Mouse (Mus musculus) heart, embryonic 16.5 days (tissue): ENCODE measurements around the gene Ifngr2. TPM values are rescaled to one million over a fixed set of nuclear protein-coding genes. Genes with fewer than 3 reads are reported as not detected.

Experiments
- ATAC-seq: fragments of 200-750 bp; cut with Nextera tagmentation; replicated peaks from 2 replicates; pipeline ENCODE4 v1.8.0; 2017; ENCODE audit warnings: moderate number of reproducible peaks; ENCODE audit not compliant: insufficient read depth, low FRiP score; ENCODE audit errors: extremely low read depth
- H3K27ac ChIP-seq: fragments of 300-500 bp; sonication (generic); 2 replicates; pipeline ENCODE4 v1.5.1; 2014; ENCODE audit warnings: mild to moderate bottlenecking, low read length, control low read depth, moderate library complexity
- H3K27me3 ChIP-seq: fragments of 300-500 bp; sonication (generic); 2 replicates; pipeline ENCODE4 v1.6.1; 2014; ENCODE audit warnings: low read length, mixed read lengths; ENCODE audit not compliant: control insufficient read depth, insufficient read depth
- H3K36me3 ChIP-seq: fragments of 300-500 bp; sonication (generic); 2 replicates; pipeline ENCODE4 v1.6.1; 2014; ENCODE audit not compliant: control insufficient read depth, insufficient read depth
- H3K4me1 ChIP-seq: fragments of 300-500 bp; sonication (generic); 2 replicates; pipeline ENCODE4 v1.6.1; 2014; ENCODE audit warnings: low read length, mixed read lengths; ENCODE audit not compliant: control insufficient read depth, insufficient read depth
- H3K4me2 ChIP-seq: fragments of 300-500 bp; sonication (generic); 2 replicates; pipeline ENCODE4 v1.6.1; 2014; ENCODE audit warnings: low read depth, mild to moderate bottlenecking, control low read depth, low read length
- H3K4me3 ChIP-seq: fragments of 300-500 bp; sonication (generic); 2 replicates; pipeline ENCODE4 v1.5.1; 2014; ENCODE audit warnings: mild to moderate bottlenecking, control low read depth, low read length
- H3K9ac ChIP-seq: fragments of 300-500 bp; sonication (generic); 2 replicates; pipeline ENCODE4 v1.6.1; 2014; ENCODE audit warnings: low read length, control low read depth
- H3K9me3 ChIP-seq: fragments of 300-500 bp; sonication (generic); replicated peaks from 2 replicates; pipeline ENCODE4 v1.6.1; 2016; ENCODE audit warnings: low read length; ENCODE audit not compliant: control insufficient read depth
- WGBS: fragments of 180-500 bp; shearing (Covaris S2); extraction: QIAGEN DNeasy Blood & Tissue Kit; methylation state at CpG from one replicate; pipeline ENCODE4 v1.1.7; 2014; 5-methylcytosine and 5-hydroxymethylcytosine counted together
- polyA plus RNA-seq: library from polyadenylated mRNA; unstranded; fragments of >200 nt; fragmentation: Nextera tagmentation; extraction: Ambion mirVana; gene quantifications from 2 replicates; pipeline ENCODE4 v1.2.1, GENCODE M21; 2015

Ifngr2 gene
- polyA plus RNA-seq, result 134 and 141 TPM in 2 replicates

DNA sequence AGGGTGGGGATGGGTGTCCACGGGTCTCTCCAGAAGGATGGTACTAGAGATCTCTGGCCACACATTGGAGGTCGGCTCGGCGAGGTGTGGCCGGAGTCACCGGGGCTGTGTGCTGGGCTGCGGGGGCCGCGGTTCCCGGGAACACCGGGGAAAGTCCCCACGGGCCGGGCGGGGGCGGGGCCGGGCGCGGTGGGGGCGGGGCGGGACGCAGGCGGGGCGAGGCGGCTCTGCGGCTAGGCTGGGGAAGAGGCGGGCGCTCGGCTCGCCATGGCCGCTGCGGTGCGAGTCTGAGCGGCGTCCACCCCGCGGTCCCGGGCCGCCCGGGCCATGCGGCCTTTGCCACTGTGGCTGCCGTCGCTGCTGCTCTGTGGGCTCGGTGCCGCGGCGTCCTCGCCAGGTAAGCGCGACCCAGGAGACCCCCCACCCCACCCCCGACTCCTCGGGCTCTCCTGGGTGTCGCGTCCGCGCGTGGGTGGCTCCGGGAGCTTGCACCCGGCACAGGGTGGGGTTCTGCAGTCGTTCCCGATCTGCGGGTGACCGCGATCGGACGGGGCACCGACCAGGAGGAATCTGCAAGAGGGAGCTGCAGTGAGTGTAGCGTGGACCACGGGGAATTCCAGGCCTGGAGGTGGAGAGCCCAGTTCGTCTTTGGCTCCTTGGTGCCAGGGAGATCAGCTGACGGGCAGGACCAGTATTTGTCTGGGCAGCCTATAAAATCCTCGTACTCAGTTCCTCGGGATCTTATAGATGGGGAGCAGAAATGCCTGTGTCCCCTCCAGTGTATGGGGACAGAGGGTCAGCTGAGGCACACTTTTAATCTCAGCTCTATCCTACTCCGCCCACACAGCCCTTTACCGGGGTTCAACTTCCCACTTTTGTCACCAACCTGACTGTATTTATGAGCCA is at the start of gene Ifngr2:
Gene Ifngr2 (plus strand): TSS at position 237 of the 906 bp plus-strand sequence.
- Histone ChIP-seq H3K36me3 (peaks cover 2% of the 10 kb centered on the region; the same call in 1 of the 2 replicates), H3K9ac (peak within 1 kb of the TSS; percentile 100), H3K9me3 (no peaks in the 10 kb centered on the region), H3K4me2 (peak within 1 kb of the TSS; percentile 81), H3K27me3 (no peaks in the 10 kb centered on the region), H3K4me1 (peaks cover 54% of the 10 kb centered on the region), H3K4me3 (peak within 1 kb of the TSS; percentile 99), H3K27ac (peak within 1 kb of the TSS; percentile 97)
- peak; percentile 84 for ATAC-seq
- WGBS, result under 1% methylated on average over 70 of the region's 74 CpGs

DNA sequence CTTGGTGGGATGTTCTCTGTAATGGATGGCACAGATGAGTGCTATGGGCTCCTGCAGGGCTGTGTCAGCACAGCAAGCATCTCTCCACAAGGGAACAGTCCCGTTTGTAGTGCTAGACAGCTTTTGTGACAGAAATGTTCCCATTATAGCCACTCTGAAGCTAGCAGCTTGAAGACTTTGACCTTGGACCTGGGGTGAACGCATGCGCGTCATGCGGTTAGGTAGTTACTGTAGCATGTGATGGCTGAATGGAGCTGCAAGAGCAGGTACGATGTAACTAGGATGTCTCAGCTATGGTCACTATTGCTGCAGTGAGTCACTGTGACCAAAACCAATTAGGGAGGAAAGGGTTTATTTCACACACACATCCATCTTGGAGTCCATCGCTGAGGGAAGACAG is 48.8 kb upstream of the Ifngr2 start:
- Histone ChIP-seq H3K36me3 (peaks cover 64% of the 10 kb centered on the region), H3K27me3 (no peaks in the 10 kb centered on the region), H3K9me3 (no peaks in the 10 kb centered on the region), H3K4me2 (no peak overlapping the region), H3K4me3 (no peak overlapping the region), H3K27ac (no peak overlapping the region), H3K4me1 (no peaks in the 10 kb centered on the region), H3K9ac (no peak overlapping the region)
- ATAC-seq, result no peak
- WGBS, result 91% methylated on average over 7 of the region's 7 CpGs

DNA sequence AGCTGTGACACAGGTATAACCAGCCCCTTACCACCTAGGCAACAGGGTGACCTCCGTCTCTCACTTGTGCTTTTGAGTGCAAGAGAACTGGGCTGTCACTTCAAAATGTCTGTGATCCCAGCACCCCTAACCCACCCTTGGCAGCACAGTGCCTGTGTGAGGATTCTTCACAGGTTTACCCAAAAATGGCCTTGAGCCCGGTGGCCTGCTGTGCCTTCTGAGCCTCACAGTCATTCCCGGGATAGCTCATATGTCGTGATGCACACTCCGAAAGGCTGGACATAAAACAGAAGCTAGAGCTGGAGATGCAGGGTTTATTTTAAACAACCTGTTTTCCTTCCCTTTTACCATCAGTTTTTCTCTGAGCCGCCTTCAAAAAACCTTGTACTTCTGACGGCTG is 42.2 kb upstream of the Ifngr2 start:
- no peaks in the 10 kb centered on the region for H3K27me3 ChIP-seq
- H3K36me3 ChIP-seq, result peaks cover 61% of the 10 kb centered on the region
- H3K27ac ChIP-seq, result no peak overlapping the region
- no peaks in the 10 kb centered on the region for H3K9me3 ChIP-seq
- WGBS, result 87% methylated on average over 7 of the region's 7 CpGs
- no peak overlapping the region for H3K4me2 ChIP-seq
- no peak overlapping the region for H3K4me3 ChIP-seq
- H3K4me1 ChIP-seq, result peaks cover 2% of the 10 kb centered on the region; the same call in 1 of the 2 replicates
- no peak for ATAC-seq
- no peak overlapping the region for H3K9ac ChIP-seq

- H3K36me3 ChIP-seq, result peaks cover 58% of the 10 kb centered on the region
- ATAC-seq, result peak; percentile 60; the same call in 1 of the 2 replicates
Measured at GRCm38 (mm10) chr16:91505116-91505601, 41.7 kb upstream of the Ifngr2 start.

DNA sequence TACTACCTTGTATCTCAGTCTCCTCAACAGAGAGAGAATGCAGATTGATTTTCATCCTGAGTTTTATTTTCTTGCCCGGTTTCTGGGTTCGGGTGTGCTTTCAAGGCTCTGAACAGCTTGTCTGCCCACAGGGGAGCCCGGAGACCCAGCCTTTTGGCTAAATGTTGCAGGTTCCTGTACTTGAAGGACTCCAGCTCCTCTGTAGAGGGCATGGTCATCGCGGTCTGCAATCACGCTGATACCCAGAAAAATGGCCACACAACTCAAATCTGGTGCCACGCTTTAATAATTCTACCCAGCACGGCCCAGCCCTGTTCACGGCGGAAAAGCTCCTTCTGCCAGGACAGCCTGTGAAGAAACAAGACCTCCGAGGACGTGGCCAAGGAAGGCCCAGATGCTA is 40.5 kb upstream of the Ifngr2 start:
- H3K4me2 ChIP-seq, result no peak overlapping the region
- 92% methylated on average over 12 of the region's 12 CpGs for WGBS
- no peak overlapping the region for H3K9ac ChIP-seq
- H3K4me3 ChIP-seq, result no peak overlapping the region
- no peaks in the 10 kb centered on the region for H3K9me3 ChIP-seq
- H3K27me3 ChIP-seq, result no peaks in the 10 kb centered on the region
- no peak for ATAC-seq
- no peak overlapping the region for H3K27ac ChIP-seq
- H3K36me3 ChIP-seq, result peaks cover 51% of the 10 kb centered on the region
- peaks cover 2% of the 10 kb centered on the region; the same call in 1 of the 2 replicates for H3K4me1 ChIP-seq

More at GRCm38 (mm10) chr16:91505116-91505601, 41.7 kb upstream of the Ifngr2 start:
- Histone ChIP-seq H3K4me2 (no peak overlapping the region), H3K4me1 (peaks cover 2% of the 10 kb centered on the region; the same call in 1 of the 2 replicates), H3K9me3 (no peaks in the 10 kb centered on the region), H3K27ac (no peak overlapping the region), H3K4me3 (no peak overlapping the region), H3K27me3 (no peaks in the 10 kb centered on the region), H3K9ac (no peak overlapping the region)
- 78% methylated on average over 15 of the region's 15 CpGs for whole genome bisulfite sequencing

DNA sequence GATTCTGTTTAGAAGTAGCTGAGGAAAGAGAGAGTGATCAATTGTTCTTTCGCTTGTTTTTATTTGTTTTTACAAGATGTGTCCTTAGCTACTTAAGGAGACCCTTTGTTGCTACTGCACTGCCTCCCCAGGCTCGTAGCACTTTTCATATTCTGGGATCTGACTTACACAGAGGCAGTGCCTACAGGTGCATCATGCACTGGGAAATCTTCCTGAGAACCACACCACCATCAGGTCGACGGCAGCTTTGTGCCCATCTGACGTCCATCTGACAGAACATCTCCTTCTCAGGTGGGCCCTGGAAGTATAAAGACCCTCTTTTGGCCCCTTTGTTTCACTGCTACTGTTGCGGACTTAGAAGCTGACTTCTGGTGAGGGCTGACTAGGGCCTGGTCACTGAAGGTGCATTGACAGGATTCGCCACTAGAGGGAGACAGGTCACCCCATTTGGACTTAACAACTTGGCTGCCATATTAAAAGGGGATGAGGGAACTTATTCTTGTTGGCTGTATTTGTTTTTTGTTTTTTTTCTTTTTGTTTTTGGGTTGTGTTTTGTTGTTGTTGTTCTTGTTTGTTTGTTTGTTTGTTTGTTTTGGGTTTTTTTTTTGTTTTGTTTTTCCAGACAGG is 34.6 kb upstream of the Ifngr2 start:
- H3K27me3 ChIP-seq, result no peaks in the 10 kb centered on the region
- no peak overlapping the region for H3K4me3 ChIP-seq
- H3K9me3 ChIP-seq, result no peaks in the 10 kb centered on the region
- WGBS, result 33% methylated on average over 7 of the region's 7 CpGs
- no peak overlapping the region for H3K27ac ChIP-seq
- ATAC-seq, result peak; percentile 63; the same call in 1 of the 2 replicates
- peaks cover 5% of the 10 kb centered on the region; the same call in 1 of the 2 replicates for H3K4me1 ChIP-seq
- no peak overlapping the region for H3K9ac ChIP-seq
- H3K36me3 ChIP-seq, result 0 out of 2 replicates have a peak, but pooled peaks cover 4% of the 10 kb centered on the region
- no peak overlapping the region for H3K4me2 ChIP-seq

- 86% methylated on average over 6 of the region's 6 CpGs for WGBS
- H3K27me3 ChIP-seq, result no peaks in the 10 kb centered on the region
- no peak for ATAC-seq
- 0 out of 2 replicates have a peak, but pooled peaks cover 4% of the 10 kb centered on the region for H3K36me3 ChIP-seq
- H3K9ac ChIP-seq, result no peak overlapping the region
- no peak overlapping the region for H3K4me3 ChIP-seq
- H3K9me3 ChIP-seq, result no peaks in the 10 kb centered on the region
- 0 out of 2 replicates have a peak, but pooled peaks cover 5% of the 10 kb centered on the region for H3K4me1 ChIP-seq
- no peak overlapping the region for H3K4me2 ChIP-seq
- H3K27ac ChIP-seq, result no peak overlapping the region
Measured at GRCm38 (mm10) chr16:91513099-91513498, 33.8 kb upstream of the Ifngr2 start.

DNA sequence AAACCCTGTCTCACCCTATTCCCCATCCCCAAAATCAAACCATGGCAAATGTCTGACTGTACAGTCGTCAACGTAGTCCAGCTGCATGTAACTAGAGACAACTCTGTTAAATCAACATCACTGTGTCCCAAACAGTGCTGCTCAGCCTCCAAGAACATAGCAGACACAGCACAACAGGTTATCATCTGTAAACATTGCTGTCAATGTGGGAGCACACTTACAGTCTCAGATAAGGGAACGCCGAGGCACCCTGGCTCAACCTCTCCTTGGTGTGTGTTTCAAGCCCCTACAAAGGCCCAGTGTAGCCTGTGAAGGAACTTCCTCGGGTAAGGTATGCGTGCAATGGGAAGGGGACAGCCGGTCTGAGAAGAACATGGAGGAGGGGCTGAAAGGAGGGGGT is 29.9 kb upstream of the Ifngr2 start:
- H3K36me3 ChIP-seq, result no peaks in the 10 kb centered on the region
- 44% methylated on average over 7 of the region's 7 CpGs for WGBS
- H3K9me3 ChIP-seq, result no peaks in the 10 kb centered on the region
- no peaks in the 10 kb centered on the region for H3K27me3 ChIP-seq
- 0 out of 2 replicates have a peak, but pooled peaks cover 5% of the 10 kb centered on the region for H3K4me1 ChIP-seq
- no peak overlapping the region for H3K9ac ChIP-seq
- no peak overlapping the region for H3K27ac ChIP-seq
- no peak overlapping the region for H3K4me2 ChIP-seq
- H3K4me3 ChIP-seq, result no peak overlapping the region
- no peak for ATAC-seq
